Mouse (Mus musculus): ENCODE data around the gene Gm3115.
"Not testable (repeated sequence)": the region's sequence is repeated elsewhere in the genome, so short reads cannot be mapped to it uniquely, and the experiment has no call there.

Gm3115 gene

GRCm38 (mm10) chr14:4083820-4084219, at the start of gene Gm3115:
Gene Gm3115 (plus strand): TSS chr14:4084120.
- not testable (repeated sequence) for DNase-seq

GRCm38 (mm10) chr14:4110426-4110825, 26.5 kb downstream of the Gm3115 start, which contains the start of gene Gm8108:
Gene Gm8108 (plus strand): TSS chr14:4110526.
- DNase-seq: not testable (repeated sequence)

DNA sequence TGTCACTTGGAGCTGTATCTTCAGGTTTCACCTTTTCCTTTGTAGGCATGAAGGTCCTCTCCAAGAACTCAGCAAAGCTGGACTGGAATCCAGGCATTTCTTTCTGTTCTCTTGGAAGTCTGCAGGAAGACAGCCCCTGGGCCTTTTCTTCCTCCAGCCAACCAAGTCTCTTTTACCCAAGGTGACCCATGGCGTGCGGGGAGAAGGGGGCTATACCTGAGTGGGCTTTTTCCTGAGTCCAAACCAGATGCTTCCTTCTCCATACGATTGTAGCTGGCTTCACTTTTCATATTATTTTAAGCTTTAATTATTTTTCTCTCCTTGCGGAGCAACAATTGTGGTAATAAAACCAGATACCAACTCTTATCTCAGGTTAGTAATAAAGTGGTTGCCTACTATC, 57.7 kb downstream of the Gm3115 start:
- DNase-seq: not testable (repeated sequence)
